In genomic region chr6:104403951-104404350, GRCm38 (mm10) we compare ENCODE assay signal across 24 mouse cellular contexts.
DNase-seq lines count a peak whose midpoint lies in the region; ATAC-seq lines count a peak whose summit lies in the region.
"Had no signal": no experiment of that assay in that cellular context is flagged by ENCODE, and none has a peak within 500 bp of the region (broad histone marks: within the 10 kb centered on the region; RNA-seq: fewer than 3 reads in every experiment).

No protein-coding gene starts in this region.

- no peak overlapping the region for H3K4me3 ChIP-seq in embryonic facial prominence, embryonic 10.5 days
- H3K4me3 ChIP-seq in embryonic facial prominence, embryonic 11.5 days (ENCODE audit: low read depth, low read length): no peak overlapping the region
- H3K4me3 ChIP-seq: embryonic facial prominence, embryonic 12.5 days; embryonic facial prominence, embryonic 15.5 days; erythroblast, embryonic 14.5 days; forebrain, embryonic 10.5 days; forebrain, embryonic 12.5 days had no signal

- H3K9ac ChIP-seq in embryonic facial prominence, embryonic 11.5 days (replicated peaks; ENCODE audit: low read length): no peak overlapping the region
- H3K9ac ChIP-seq: embryonic facial prominence, embryonic 12.5 days; embryonic facial prominence, embryonic 15.5 days; forebrain, embryonic 12.5 days had no signal

- no peaks in the 10 kb centered on the region for H3K27me3 ChIP-seq in embryonic facial prominence, embryonic 10.5 days (replicated peaks; ENCODE audit: low read depth, poor library complexity, severe bottlenecking)
- no peaks in the 10 kb centered on the region for H3K27me3 ChIP-seq in embryonic facial prominence, embryonic 11.5 days (ENCODE audit: control insufficient read depth, insufficient read depth, low read length)
- H3K27me3 ChIP-seq: CH12.LX; embryonic facial prominence, embryonic 12.5 days; embryonic facial prominence, embryonic 15.5 days; forebrain, embryonic 12.5 days; Patski had no signal

- 0 out of 2 replicates have a peak, but pooled peaks have one; percentile 48 for ATAC-seq in embryonic facial prominence, embryonic 11.5 days (replicated peaks; ENCODE audit: insufficient number of reproducible peaks, low FRiP score, low TSS enrichment, low read depth)
- ATAC-seq: activated CD4-positive, CD25-positive, alpha-beta regulatory T cell, adult 4 months; CD4-positive, CD25-positive, alpha-beta regulatory T cell, adult 4 months; forebrain, embryonic 14.5 days; Patski had no signal

- peak; percentile 10 for DNase-seq in embryonic facial prominence, embryonic 10.5 days (ENCODE audit: low spot score)
- DNase-seq in embryonic facial prominence, embryonic 11.5 days (ENCODE audit: low spot score): peak; percentile 58
- DNase-seq in forelimb bud, embryonic 11.5 days (ENCODE audit: low read depth, low spot score): peak; percentile 0
- no peak for DNase-seq in layer of hippocampus, postnatal 36 days
- DNase-seq in B cell, adult 2 months: no peak
- DNase-seq: adrenal gland, adult 8-10 months; adrenal gland, postnatal 14 days; adrenal gland, postnatal 36 days; cerebellum, adult 11-12 months; cerebellum, adult 2 months; cerebellum, adult 9-10 months; cerebellum, postnatal 10 days; cerebellum, postnatal 25 days had no signal

- no peak overlapping the region for H3K27ac ChIP-seq in embryonic facial prominence, embryonic 10.5 days (replicated peaks)
- H3K27ac ChIP-seq in embryonic facial prominence, embryonic 11.5 days (replicated peaks; ENCODE audit: low read depth, low read length): no peak overlapping the region
- H3K27ac ChIP-seq: embryonic facial prominence, embryonic 12.5 days; embryonic facial prominence, embryonic 15.5 days; forebrain, embryonic 10.5 days; forebrain, embryonic 12.5 days had no signal

- no peaks in the 10 kb centered on the region for H3K9me3 ChIP-seq in embryonic facial prominence, embryonic 10.5 days
- H3K9me3 ChIP-seq in embryonic facial prominence, embryonic 11.5 days (replicated peaks; ENCODE audit: control insufficient read depth, low read length): no peaks in the 10 kb centered on the region
- H3K9me3 ChIP-seq: embryonic facial prominence, embryonic 12.5 days; embryonic facial prominence, embryonic 15.5 days; forebrain, embryonic 10.5 days; forebrain, embryonic 12.5 days had no signal

- 52% methylated on average over 3 of the region's 3 CpGs for WGBS in embryonic facial prominence, embryonic 10.5 days
- WGBS in embryonic facial prominence, embryonic 11.5 days: 47% methylated on average over 3 of the region's 3 CpGs

- H3K4me2 ChIP-seq in embryonic facial prominence, embryonic 11.5 days (ENCODE audit: low read depth, low read length): no peak overlapping the region
- H3K4me2 ChIP-seq: embryonic facial prominence, embryonic 12.5 days; embryonic facial prominence, embryonic 15.5 days; forebrain, embryonic 12.5 days had no signal

- no peaks in the 10 kb centered on the region for H3K36me3 ChIP-seq in embryonic facial prominence, embryonic 10.5 days (replicated peaks)
- no peaks in the 10 kb centered on the region for H3K36me3 ChIP-seq in embryonic facial prominence, embryonic 11.5 days (replicated peaks; ENCODE audit: control insufficient read depth, insufficient read depth, low read depth, low read length)
- H3K36me3 ChIP-seq: embryonic facial prominence, embryonic 12.5 days; embryonic facial prominence, embryonic 15.5 days; forebrain, embryonic 10.5 days; forebrain, embryonic 12.5 days; G1E had no signal

- no peaks in the 10 kb centered on the region for H3K4me1 ChIP-seq in embryonic facial prominence, embryonic 10.5 days
- H3K4me1 ChIP-seq in embryonic facial prominence, embryonic 11.5 days (ENCODE audit: control insufficient read depth, insufficient read depth, low read length): no peaks in the 10 kb centered on the region
- H3K4me1 ChIP-seq: embryonic facial prominence, embryonic 12.5 days; embryonic facial prominence, embryonic 15.5 days; forebrain, embryonic 10.5 days; forebrain, embryonic 12.5 days had no signal

Comparison
In these comparisons a context has a peak if more than half of its experiments do, and no peak if none do; other contexts are left out.
1. DNase-seq: peak in embryonic facial prominence, embryonic 10.5 days (single experiment), embryonic facial prominence, embryonic 11.5 days (single experiment) and forelimb bud, embryonic 11.5 days (single experiment); none in layer of hippocampus, postnatal 36 days (0 of 2) and B cell, adult 2 months (0 of 2).